Mouse (Mus musculus): ENCODE results near the gene Scn1a. TPM values are rescaled to one million over a fixed set of nuclear protein-coding genes. Genes with fewer than 3 reads are reported as not detected.

Scn1a gene
- 0.14 and 0.17 TPM in 2 replicates for polyA plus RNA-seq (2011; ENCODE audit: insufficient read length, low read depth, missing spikeins)

GRCm38 (mm10) chr2:66440711-66441110, at the start of gene Scn1a:
Gene Scn1a (minus strand): TSS chr2:66440840.
- Histone ChIP-seq H3K4me3 (ENCODE audit: insufficient read depth, low read length) (no peak within 1 kb of the TSS), H3K4me1 (ENCODE audit: control insufficient read depth, insufficient read depth, low read length) (no peaks in the 10 kb centered on the region), H3K27ac (ENCODE audit: insufficient read depth, low read length) (no peak within 1 kb of the TSS)
- TF ChIP-seq POLR2A (IDR thresholded peaks at IDR 0.05; ENCODE audit: low read depth, low read length) (no peak), CTCF (IDR thresholded peaks at IDR 0.05; ENCODE audit: borderline replicate concordance, insufficient read depth, low read length) (no peak)

DNA sequence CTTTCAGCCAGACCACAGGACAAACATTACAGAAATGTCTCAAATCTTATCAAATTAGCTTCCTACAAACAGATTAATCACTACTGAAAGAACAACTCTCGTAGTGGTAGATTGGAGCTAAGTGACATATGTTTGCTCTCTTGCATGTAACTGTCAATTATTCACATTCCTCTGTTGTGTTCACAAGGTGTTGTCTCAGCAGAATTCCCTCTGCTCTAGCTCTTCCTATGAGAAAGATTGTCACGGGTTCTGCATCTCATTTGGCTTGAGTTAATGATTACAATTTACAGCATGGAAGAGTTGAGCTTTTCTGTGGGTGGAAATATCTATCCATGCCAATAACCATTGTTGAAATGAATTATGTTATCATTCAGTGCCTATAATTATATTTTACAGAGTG, 37.8 kb upstream of the Scn1a start:
- Histone ChIP-seq H3K4me1 (ENCODE audit: control insufficient read depth, insufficient read depth, low read length) (no peaks in the 10 kb centered on the region), H3K27ac (ENCODE audit: insufficient read depth, low read length) (no peak overlapping the region), H3K4me3 (ENCODE audit: insufficient read depth, low read length) (no peak overlapping the region)
- no peak for TF ChIP-seq CTCF (IDR thresholded peaks at IDR 0.05; ENCODE audit: borderline replicate concordance, insufficient read depth, low read length)
- TF ChIP-seq POLR2A (IDR thresholded peaks at IDR 0.05; ENCODE audit: low read depth, low read length), result no peak

- Histone ChIP-seq H3K4me3 (ENCODE audit: insufficient read depth, low read length) (no peak overlapping the region), H3K27ac (ENCODE audit: insufficient read depth, low read length) (no peak overlapping the region), H3K4me1 (ENCODE audit: control insufficient read depth, insufficient read depth, low read length) (no peaks in the 10 kb centered on the region)
- TF ChIP-seq CTCF (IDR thresholded peaks at IDR 0.05; ENCODE audit: borderline replicate concordance, insufficient read depth, low read length) (no peak), POLR2A (IDR thresholded peaks at IDR 0.05; ENCODE audit: low read depth, low read length) (no peak)
Observed at GRCm38 (mm10) chr2:66473181-66473822, 32.7 kb upstream of the Scn1a start.

- TF ChIP-seq POLR2A (IDR thresholded peaks at IDR 0.05; ENCODE audit: low read depth, low read length) (no peak), CTCF (IDR thresholded peaks at IDR 0.05; ENCODE audit: borderline replicate concordance, insufficient read depth, low read length) (no peak)
- H3K4me3 ChIP-seq (ENCODE audit: insufficient read depth, low read length), result no peak overlapping the region
- H3K4me1 ChIP-seq (ENCODE audit: control insufficient read depth, insufficient read depth, low read length), result no peaks in the 10 kb centered on the region
- no peak overlapping the region for H3K27ac ChIP-seq (ENCODE audit: insufficient read depth, low read length)
Observed at GRCm38 (mm10) chr2:66465484-66465883, 24.8 kb upstream of the Scn1a start.

GRCm38 (mm10) chr2:66464874-66465458, 24.3 kb upstream of the Scn1a start:
- Histone ChIP-seq H3K4me3 (ENCODE audit: insufficient read depth, low read length) (no peak overlapping the region), H3K4me1 (ENCODE audit: control insufficient read depth, insufficient read depth, low read length) (no peaks in the 10 kb centered on the region), H3K27ac (ENCODE audit: insufficient read depth, low read length) (no peak overlapping the region)
- no peak for TF ChIP-seq CTCF (IDR thresholded peaks at IDR 0.05; ENCODE audit: borderline replicate concordance, insufficient read depth, low read length)

- Histone ChIP-seq H3K4me1 (ENCODE audit: control insufficient read depth, insufficient read depth, low read length) (no peaks in the 10 kb centered on the region), H3K4me3 (ENCODE audit: insufficient read depth, low read length) (no peak overlapping the region), H3K27ac (ENCODE audit: insufficient read depth, low read length) (no peak overlapping the region)
- no peak for TF ChIP-seq CTCF (IDR thresholded peaks at IDR 0.05; ENCODE audit: borderline replicate concordance, insufficient read depth, low read length)
- TF ChIP-seq POLR2A (IDR thresholded peaks at IDR 0.05; ENCODE audit: low read depth, low read length), result no peak
Observed at GRCm38 (mm10) chr2:66463916-66464315, 23.3 kb upstream of the Scn1a start.

GRCm38 (mm10) chr2:66462458-66462857, 21.8 kb upstream of the Scn1a start:
- TF ChIP-seq CTCF (IDR thresholded peaks at IDR 0.05; ENCODE audit: borderline replicate concordance, insufficient read depth, low read length), result no peak
- TF ChIP-seq POLR2A (IDR thresholded peaks at IDR 0.05; ENCODE audit: low read depth, low read length), result no peak
- H3K4me1 ChIP-seq (ENCODE audit: control insufficient read depth, insufficient read depth, low read length), result no peaks in the 10 kb centered on the region
- H3K4me3 ChIP-seq (ENCODE audit: insufficient read depth, low read length), result no peak overlapping the region
- no peak overlapping the region for H3K27ac ChIP-seq (ENCODE audit: insufficient read depth, low read length)

GRCm38 (mm10) chr2:66439764-66440471, 722 bp downstream of the Scn1a start:
- TF ChIP-seq POLR2A (IDR thresholded peaks at IDR 0.05; ENCODE audit: low read depth, low read length), result no peak
- TF ChIP-seq CTCF (IDR thresholded peaks at IDR 0.05; ENCODE audit: borderline replicate concordance, insufficient read depth, low read length), result no peak
- Histone ChIP-seq H3K4me3 (ENCODE audit: insufficient read depth, low read length) (no peak overlapping the region), H3K4me1 (ENCODE audit: control insufficient read depth, insufficient read depth, low read length) (no peaks in the 10 kb centered on the region), H3K27ac (ENCODE audit: insufficient read depth, low read length) (no peak overlapping the region)

DNA sequence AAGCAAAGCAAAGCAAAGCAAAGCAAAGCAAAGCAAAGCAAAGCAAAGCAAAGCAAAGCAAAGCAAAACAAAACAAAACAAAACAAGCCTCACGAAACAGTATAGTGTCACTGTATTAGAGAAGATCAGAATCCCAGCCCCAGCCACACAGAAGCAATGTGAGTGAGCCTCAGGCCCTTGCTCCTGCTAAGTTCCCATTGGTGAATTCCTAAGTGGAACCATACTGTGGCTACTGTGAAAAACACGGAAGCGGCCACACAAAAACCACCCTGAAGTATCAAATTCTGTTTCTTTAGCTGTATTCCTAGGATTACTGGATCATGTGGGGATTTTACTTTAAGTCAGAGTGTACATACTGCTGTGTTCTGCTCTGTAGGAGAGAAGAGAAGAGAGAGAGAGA, 4.4 kb downstream of the Scn1a start:
- TF ChIP-seq CTCF (IDR thresholded peaks at IDR 0.05; ENCODE audit: borderline replicate concordance, insufficient read depth, low read length) (no peak), POLR2A (IDR thresholded peaks at IDR 0.05; ENCODE audit: low read depth, low read length) (no peak)
- H3K4me1 ChIP-seq (ENCODE audit: control insufficient read depth, insufficient read depth, low read length), result no peaks in the 10 kb centered on the region

GRCm38 (mm10) chr2:66409740-66410290, 30.8 kb downstream of the Scn1a start:
- TF ChIP-seq POLR2A (IDR thresholded peaks at IDR 0.05; ENCODE audit: low read depth, low read length) (no peak), CTCF (IDR thresholded peaks at IDR 0.05; ENCODE audit: borderline replicate concordance, insufficient read depth, low read length) (no peak)
- no peaks in the 10 kb centered on the region for H3K4me1 ChIP-seq (ENCODE audit: control insufficient read depth, insufficient read depth, low read length)
- peak overlapping the region; percentile 36 for H3K4me3 ChIP-seq (ENCODE audit: insufficient read depth, low read length)
- H3K27ac ChIP-seq (ENCODE audit: insufficient read depth, low read length), result no peak overlapping the region

More for the DNA sequence above, 4.4 kb downstream of the Scn1a start:
- H3K27ac ChIP-seq (ENCODE audit: insufficient read depth, low read length), result no peak overlapping the region
- no peak overlapping the region for H3K4me3 ChIP-seq (ENCODE audit: insufficient read depth, low read length)

All from embryonic fibroblast, embryonic 13.5 days (primary cell).